Mouse (Mus musculus): Measurements from ENCODE around the gene Gm7030. TPM values are rescaled to one million over a fixed set of nuclear protein-coding genes. Genes with fewer than 3 reads are reported as not detected.

Gene Gm7030
- polyA plus RNA-seq, 1 experiment from 2014 or later = not detected

Other genes starting within 250 kb of the Gm7030 start
- 19.3 to 24.2 TPM (median 19.8 TPM) in 3 replicates for gene Dhx16, start 249.6 kb downstream of the Gm7030 start, polyA plus RNA-seq (2018)
- gene 2310061I04Rik, start 232.0 kb downstream of the Gm7030 start, polyA plus RNA-seq (2018) = 26.7 to 32.7 TPM (median 27.9 TPM) in 3 replicates
- gene Atat1, start 219.3 kb downstream of the Gm7030 start, polyA plus RNA-seq (2018) = 3.8 to 11.5 TPM (median 6.7 TPM) in 3 replicates
- 31.2 to 75.1 TPM (median 49.9 TPM) in 3 replicates for gene Mrps18b, start 213.0 kb downstream of the Gm7030 start, polyA plus RNA-seq (2018)
- gene Ppp1r10, start 213.0 kb downstream of the Gm7030 start, polyA plus RNA-seq (2018) = 27.4 to 97.8 TPM (median 35.0 TPM) in 3 replicates
- 65.4 to 217 TPM (median 77.6 TPM) in 3 replicates for gene Abcf1, start 159.7 kb downstream of the Gm7030 start, polyA plus RNA-seq (2018)
- 24.9 to 38.6 TPM (median 28.9 TPM) in 3 replicates for gene Gnl1, start 149.6 kb downstream of the Gm7030 start, polyA plus RNA-seq (2018)
- 8.8 to 13.9 TPM (median 9.5 TPM) in 3 replicates for gene Prr3, start 149.2 kb downstream of the Gm7030 start, polyA plus RNA-seq (2018)
- gene H2-T24, start 108.9 kb downstream of the Gm7030 start, polyA plus RNA-seq (2018) = 34.5 to 71.7 TPM (median 59.9 TPM) in 3 replicates
- gene H2-T23, start 96.6 kb downstream of the Gm7030 start, polyA plus RNA-seq (2018) = 196 to 602 TPM (median 274 TPM) in 3 replicates
- 56.5 to 198 TPM (median 94.0 TPM) in 3 replicates for gene H2-T22, start 86.7 kb downstream of the Gm7030 start, polyA plus RNA-seq (2018)
- gene Gm6034, start 86.5 kb downstream of the Gm7030 start, polyA plus RNA-seq (2018) = not detected in 3 replicates
- gene Gm11127, start 71.1 kb downstream of the Gm7030 start, polyA plus RNA-seq (2018) = 0.16 to 0.64 TPM (median 0.34 TPM) in 3 replicates
- 0.22 to 0.67 TPM in 2 of 3 replicates, not detected in the other for gene Gm19684, start 7.7 kb downstream of the Gm7030 start, polyA plus RNA-seq (2018)
- not detected in 3 replicates for gene Gm8909, start 39.1 kb upstream of the Gm7030 start, polyA plus RNA-seq (2018)
- gene H2-T3, start 60.9 kb upstream of the Gm7030 start, polyA plus RNA-seq (2018) = not detected in 3 replicates
- gene Rpp21, start 128.6 kb upstream of the Gm7030 start, polyA plus RNA-seq (2018) = 14.2 to 42.9 TPM (median 31.7 TPM) in 3 replicates
- 5.5 to 8.2 TPM (median 7.4 TPM) in 3 replicates for gene Trim39, start 142.8 kb upstream of the Gm7030 start, polyA plus RNA-seq (2018)
- not detected in 3 replicates for gene H2-M10.2, start 157.1 kb upstream of the Gm7030 start, polyA plus RNA-seq (2018)
- gene H2-M10.1, start 196.7 kb upstream of the Gm7030 start, polyA plus RNA-seq (2018) = not detected in 3 replicates
- gene H2-M10.3, start 239.0 kb upstream of the Gm7030 start, polyA plus RNA-seq (2018) = not detected in 3 replicates